ENCODE assay signal across 9 mouse cellular contexts in the genomic region with DNA sequence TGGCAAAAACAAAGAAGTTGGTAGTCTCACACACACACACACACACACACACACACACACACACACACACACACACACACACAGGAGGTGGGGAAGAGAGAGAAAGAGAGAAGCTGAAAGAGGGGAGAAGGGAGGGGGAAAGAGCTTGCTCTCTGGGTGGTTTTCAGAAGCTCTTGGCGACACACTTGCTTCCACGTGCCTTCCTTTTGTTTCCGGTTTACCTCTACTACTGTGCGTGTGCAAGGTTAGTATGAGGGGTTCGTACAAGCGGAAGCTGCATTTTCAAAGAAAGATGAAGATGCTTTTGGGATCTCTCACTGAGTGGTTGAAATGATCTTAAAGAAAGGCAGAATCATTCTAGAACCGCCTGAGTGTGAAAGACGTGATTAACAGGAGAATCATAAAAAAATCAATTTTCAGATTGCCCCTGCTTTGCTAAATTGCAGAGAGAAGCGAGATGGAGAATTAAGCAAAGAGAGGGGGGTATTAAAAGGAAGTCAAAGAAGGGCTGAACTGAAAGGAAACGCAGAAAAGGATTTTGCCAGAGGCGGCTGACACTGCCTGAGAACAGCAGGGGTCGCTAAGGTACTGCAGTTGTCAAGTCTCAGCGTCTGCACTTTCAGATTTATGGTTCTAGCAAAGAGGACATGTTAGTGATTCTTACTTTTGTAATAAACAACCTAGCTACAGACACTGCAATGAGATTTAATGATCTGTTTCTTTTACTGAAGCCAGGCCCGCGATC.
DNase-seq lines count a peak whose midpoint lies in the region; ATAC-seq lines count a peak whose summit lies in the region.
"Had no signal": no experiment of that assay in that cellular context is flagged by ENCODE, and none has a peak within 500 bp of the region (broad histone marks: within the 10 kb centered on the region; RNA-seq: fewer than 3 reads in every experiment).

No protein-coding gene starts in this region.

- intact Hi-C loops in heart, postnatal 25 days (cut with DNase I) = loop anchor here (2.0 to 5.0 kb wide), 2 partner anchors 560 to 1013 kb away; no protein-coding TSS in a partner anchor

- peaks cover 11% of the 10 kb centered on the region for H3K4me1 ChIP-seq in limb, embryonic 10.5 days

- H3K27me3 ChIP-seq in limb, embryonic 10.5 days (ENCODE audit: low read depth, poor library complexity, severe bottlenecking) = no peaks in the 10 kb centered on the region

- no peak for ATAC-seq in CD4-positive, CD25-positive, alpha-beta regulatory T cell, adult 4 months

- no peaks in the 10 kb centered on the region for H3K9me3 ChIP-seq in limb, embryonic 10.5 days (replicated peaks)
- H3K9me3 ChIP-seq: G1E had no signal

- peak overlapping the region; percentile 19; the same call in 1 of the 2 replicates for H3K4me3 ChIP-seq in limb, embryonic 10.5 days

- no peak overlapping the region for H3K27ac ChIP-seq in limb, embryonic 10.5 days

- DNase-seq in heart, adult 11 months = peak; percentile 49
- DNase-seq in heart, postnatal 25 days (ENCODE audit: low spot score) = no peak
- DNase-seq in cerebellum, postnatal 14 days = peak; percentile 78 to 79
- DNase-seq in frontal cortex, postnatal 25 days (ENCODE audit: low spot score in 2 of 2) = peak; percentile 44 to 64
- peak; percentile 1 to 30 for DNase-seq in kidney, adult 8-10 months
- DNase-seq in limb, embryonic 10.5 days (ENCODE audit: low spot score) = peak; percentile 68
- DNase-seq in neural tube, embryonic 10.5 days (ENCODE audit: extremely low spot score, low spot score) = peak; percentile 54

- H3K36me3 ChIP-seq in limb, embryonic 10.5 days = no peaks in the 10 kb centered on the region
- H3K36me3 ChIP-seq: G1E had no signal

- WGBS in limb, embryonic 10.5 days = 22% methylated on average over 15 of the region's 15 CpGs
